Mouse (Mus musculus): ENCODE measurements around the gene Klf7. TPM values are rescaled to one million over a fixed set of nuclear protein-coding genes. Genes with fewer than 3 reads are reported as not detected.
A peak's percentile ranks its signal among the peaks of the same experiment; 100 is the strongest.

Klf7 gene
- polyA plus RNA-seq, 1 experiment from 2014 or later = 13.9 TPM

- H3K27ac ChIP-seq = no peak overlapping the region
- H3K4me3 ChIP-seq (replicated peaks) = no peak overlapping the region
- peak overlapping the region; percentile 11; the same call in 1 of the 2 replicates for H3K4me2 ChIP-seq
- no peak overlapping the region for H3K9ac ChIP-seq (replicated peaks)
- H3K4me1 ChIP-seq (replicated peaks) = peaks cover 22% of the 10 kb centered on the region
- 46% methylated on average over 9 of the region's 9 CpGs for WGBS
- H3K36me3 ChIP-seq = no peaks in the 10 kb centered on the region
- no peaks in the 10 kb centered on the region for H3K27me3 ChIP-seq
- H3K9me3 ChIP-seq = peaks cover 5% of the 10 kb centered on the region; the same call in 1 of the 2 replicates
- no peak for ATAC-seq (ENCODE audit: insufficient number of reproducible peaks, insufficient read depth, low FRiP score, low TSS enrichment, low read depth)
Measured at GRCm38 (mm10) chr1:64060699-64061454, 61.2 kb downstream of the Klf7 start.

- 72% methylated on average over 7 of the region's 7 CpGs for WGBS
- no peak for ATAC-seq (ENCODE audit: insufficient number of reproducible peaks, insufficient read depth, low FRiP score, low TSS enrichment, low read depth)
- H3K4me2 ChIP-seq = no peak overlapping the region
Measured at GRCm38 (mm10) chr1:64060116-64060515, 62.0 kb downstream of the Klf7 start.

GRCm38 (mm10) chr1:64056541-64056940 lies 65.5 kb downstream of the Klf7 start:
- Histone ChIP-seq H3K36me3 (no peaks in the 10 kb centered on the region), H3K27me3 (no peaks in the 10 kb centered on the region), H3K4me2 (no peak overlapping the region), H3K4me1 (replicated peaks) (peaks cover 19% of the 10 kb centered on the region), H3K4me3 (replicated peaks) (no peak overlapping the region), H3K9me3 (peaks cover 5% of the 10 kb centered on the region; the same call in 1 of the 2 replicates), H3K9ac (replicated peaks) (no peak overlapping the region), H3K27ac (no peak overlapping the region)
- 87% methylated on average over 2 of the region's 2 CpGs for WGBS
- ATAC-seq (ENCODE audit: insufficient number of reproducible peaks, insufficient read depth, low FRiP score, low TSS enrichment, low read depth) = no peak

More at GRCm38 (mm10) chr1:64060116-64060515, 62.0 kb downstream of the Klf7 start:
- Histone ChIP-seq H3K36me3 (no peaks in the 10 kb centered on the region), H3K27me3 (no peaks in the 10 kb centered on the region), H3K9ac (replicated peaks) (no peak overlapping the region), H3K4me3 (replicated peaks) (no peak overlapping the region), H3K4me1 (replicated peaks) (peaks cover 22% of the 10 kb centered on the region), H3K27ac (no peak overlapping the region), H3K9me3 (peaks cover 5% of the 10 kb centered on the region; the same call in 1 of the 2 replicates)

- Histone ChIP-seq H3K4me1 (replicated peaks) (peaks cover 13% of the 10 kb centered on the region), H3K9me3 (peaks cover 5% of the 10 kb centered on the region; the same call in 1 of the 2 replicates), H3K27me3 (no peaks in the 10 kb centered on the region), H3K27ac (no peak overlapping the region), H3K4me3 (replicated peaks) (no peak overlapping the region), H3K4me2 (no peak overlapping the region), H3K36me3 (no peaks in the 10 kb centered on the region), H3K9ac (replicated peaks) (no peak overlapping the region)
- ATAC-seq (ENCODE audit: insufficient number of reproducible peaks, insufficient read depth, low FRiP score, low TSS enrichment, low read depth) = no peak
- WGBS = 89% methylated on average over 4 of the region's 4 CpGs
Measured at GRCm38 (mm10) chr1:64055978-64056377, 66.1 kb downstream of the Klf7 start.

GRCm38 (mm10) chr1:64055210-64055609 lies 66.9 kb downstream of the Klf7 start:
- Histone ChIP-seq H3K27me3 (no peaks in the 10 kb centered on the region), H3K4me2 (no peak overlapping the region), H3K27ac (no peak overlapping the region), H3K9ac (replicated peaks) (no peak overlapping the region), H3K4me3 (replicated peaks) (no peak overlapping the region), H3K36me3 (no peaks in the 10 kb centered on the region), H3K4me1 (replicated peaks) (peaks cover 6% of the 10 kb centered on the region), H3K9me3 (peaks cover 5% of the 10 kb centered on the region; the same call in 1 of the 2 replicates)
- ATAC-seq (ENCODE audit: insufficient number of reproducible peaks, insufficient read depth, low FRiP score, low TSS enrichment, low read depth) = no peak
- 95% methylated on average over 4 of the region's 4 CpGs for WGBS

GRCm38 (mm10) chr1:64052069-64052750 lies 69.9 kb downstream of the Klf7 start:
- H3K36me3 ChIP-seq = no peaks in the 10 kb centered on the region
- H3K27me3 ChIP-seq = no peaks in the 10 kb centered on the region
- H3K27ac ChIP-seq = no peak overlapping the region
- H3K4me3 ChIP-seq (replicated peaks) = no peak overlapping the region
- no peaks in the 10 kb centered on the region for H3K9me3 ChIP-seq
- no peak overlapping the region for H3K4me2 ChIP-seq
- WGBS = 81% methylated on average over 7 of the region's 7 CpGs
- no peak for ATAC-seq (ENCODE audit: insufficient number of reproducible peaks, insufficient read depth, low FRiP score, low TSS enrichment, low read depth)
- no peak overlapping the region for H3K9ac ChIP-seq (replicated peaks)
- H3K4me1 ChIP-seq (replicated peaks) = no peaks in the 10 kb centered on the region

GRCm38 (mm10) chr1:64048567-64048966 lies 73.5 kb downstream of the Klf7 start:
- no peak overlapping the region for H3K27ac ChIP-seq
- H3K4me2 ChIP-seq = no peak overlapping the region
- no peaks in the 10 kb centered on the region for H3K27me3 ChIP-seq
- H3K9ac ChIP-seq (replicated peaks) = no peak overlapping the region
- no peak for ATAC-seq (ENCODE audit: insufficient number of reproducible peaks, insufficient read depth, low FRiP score, low TSS enrichment, low read depth)
- no peaks in the 10 kb centered on the region for H3K9me3 ChIP-seq
- no peak overlapping the region for H3K4me3 ChIP-seq (replicated peaks)
- H3K4me1 ChIP-seq (replicated peaks) = 0 out of 2 replicates have a peak, but pooled peaks cover 1% of the 10 kb centered on the region
- no peaks in the 10 kb centered on the region for H3K36me3 ChIP-seq
- WGBS = 84% methylated on average over 4 of the region's 4 CpGs

- Histone ChIP-seq H3K4me3 (replicated peaks) (no peak overlapping the region), H3K27ac (no peak overlapping the region), H3K27me3 (no peaks in the 10 kb centered on the region), H3K9ac (replicated peaks) (no peak overlapping the region), H3K36me3 (0 out of 2 replicates have a peak, but pooled peaks cover 2% of the 10 kb centered on the region), H3K4me2 (no peak overlapping the region), H3K9me3 (no peaks in the 10 kb centered on the region), H3K4me1 (replicated peaks) (peaks cover 9% of the 10 kb centered on the region; the same call in 1 of the 2 replicates)
- ATAC-seq (ENCODE audit: insufficient number of reproducible peaks, insufficient read depth, low FRiP score, low TSS enrichment, low read depth) = no peak
Measured at GRCm38 (mm10) chr1:64046802-64047156, 75.3 kb downstream of the Klf7 start.

GRCm38 (mm10) chr1:64046087-64046801 lies 75.8 kb downstream of the Klf7 start:
- no peak for ATAC-seq (ENCODE audit: insufficient number of reproducible peaks, insufficient read depth, low FRiP score, low TSS enrichment, low read depth)
- Histone ChIP-seq H3K4me1 (replicated peaks) (peaks cover 9% of the 10 kb centered on the region; the same call in 1 of the 2 replicates), H3K27ac (no peak overlapping the region), H3K36me3 (0 out of 2 replicates have a peak, but pooled peaks cover 2% of the 10 kb centered on the region), H3K27me3 (no peaks in the 10 kb centered on the region), H3K9ac (replicated peaks) (no peak overlapping the region), H3K4me2 (no peak overlapping the region), H3K9me3 (no peaks in the 10 kb centered on the region), H3K4me3 (replicated peaks) (no peak overlapping the region)
- WGBS = 85% methylated on average over 14 of the region's 14 CpGs

GRCm38 (mm10) chr1:64044577-64044976 lies 77.5 kb downstream of the Klf7 start:
- no peaks in the 10 kb centered on the region for H3K9me3 ChIP-seq
- 59% methylated on average over 2 of the region's 2 CpGs for WGBS
- peaks cover 9% of the 10 kb centered on the region; the same call in 1 of the 2 replicates for H3K4me1 ChIP-seq (replicated peaks)
- no peak overlapping the region for H3K9ac ChIP-seq (replicated peaks)
- H3K27ac ChIP-seq = no peak overlapping the region
- H3K36me3 ChIP-seq = peaks cover 12% of the 10 kb centered on the region; the same call in 1 of the 2 replicates
- H3K4me2 ChIP-seq = no peak overlapping the region
- ATAC-seq (ENCODE audit: insufficient number of reproducible peaks, insufficient read depth, low FRiP score, low TSS enrichment, low read depth) = no peak
- H3K4me3 ChIP-seq (replicated peaks) = no peak overlapping the region
- no peaks in the 10 kb centered on the region for H3K27me3 ChIP-seq

GRCm38 (mm10) chr1:64040831-64041383 lies 81.2 kb downstream of the Klf7 start:
- no peaks in the 10 kb centered on the region for H3K9me3 ChIP-seq
- H3K4me1 ChIP-seq (replicated peaks) = peaks cover 9% of the 10 kb centered on the region; the same call in 1 of the 2 replicates
- H3K36me3 ChIP-seq = peaks cover 12% of the 10 kb centered on the region; the same call in 1 of the 2 replicates
- no peak overlapping the region for H3K27ac ChIP-seq
- H3K27me3 ChIP-seq = no peaks in the 10 kb centered on the region
- ATAC-seq (ENCODE audit: insufficient number of reproducible peaks, insufficient read depth, low FRiP score, low TSS enrichment, low read depth) = no peak
- 77% methylated on average over 5 of the region's 5 CpGs for WGBS
- no peak overlapping the region for H3K4me2 ChIP-seq
- H3K4me3 ChIP-seq (replicated peaks) = no peak overlapping the region
- no peak overlapping the region for H3K9ac ChIP-seq (replicated peaks)
